ENCODE assay signal across 1 mouse cellular context in the genomic region with DNA sequence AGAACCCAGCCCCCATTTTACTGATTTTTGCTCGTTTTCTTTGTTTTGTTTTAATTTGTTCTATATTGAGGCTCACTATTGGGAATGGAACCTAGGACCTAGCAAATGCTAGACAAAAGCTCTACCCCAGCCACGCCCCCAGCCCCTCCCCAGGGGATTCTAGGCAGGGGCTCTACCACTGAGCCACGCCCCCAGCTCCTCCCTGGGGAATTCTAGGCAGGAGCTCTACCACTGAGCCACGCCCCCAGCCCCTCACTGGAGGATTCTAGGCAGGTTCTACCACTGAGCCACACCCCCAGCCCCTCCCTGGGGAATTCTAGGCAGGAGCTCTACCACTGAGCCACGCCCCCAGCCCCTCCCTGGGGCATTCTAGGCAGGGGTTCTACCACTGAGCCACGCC. TPM values are rescaled to one million over a fixed set of nuclear protein-coding genes. Genes with fewer than 3 reads are reported as not detected.
"Had no signal": no experiment of that assay in that cellular context is flagged by ENCODE, and none has a peak within 500 bp of the region (broad histone marks: within the 10 kb centered on the region; RNA-seq: fewer than 3 reads in every experiment).

No protein-coding gene starts in this region.

RNA-seq across cellular contexts. Expression of gene Vps37d, which starts 28.8 kb away (rescaled TPM):
- total RNA-seq: neutrophil, adult 5-6 weeks had no signal
